Mouse (Mus musculus) forebrain, postnatal 0 days (tissue): ENCODE results near the gene Lag3. TPM values are rescaled to one million over a fixed set of nuclear protein-coding genes. Genes with fewer than 3 reads are reported as not detected.

Source experiments
- ATAC-seq: fragments of 200-750 bp; cut with Nextera tagmentation; 2 replicates; pipeline ENCODE4 v1.8.0; 2017; ENCODE audit warnings: mild to moderate bottlenecking, moderate library complexity
- DNase-seq: peaks from one replicate; pipeline ENCODE4 v3.0.0-alpha.2; 2015
- H3K27ac ChIP-seq: fragments of 300-500 bp; sonication (generic); 2 replicates; pipeline ENCODE4 v1.5.1; 2014; ENCODE audit warnings: low read depth, mild to moderate bottlenecking, antibody characterized with exemption, low read length, moderate library complexity, mixed read lengths
- H3K27me3 ChIP-seq: fragments of 300-500 bp; sonication (generic); 2 replicates; pipeline ENCODE4 v1.6.1; 2014; ENCODE audit warnings: mild to moderate bottlenecking, low read length, mixed read lengths; ENCODE audit not compliant: insufficient read depth
- H3K36me3 ChIP-seq: fragments of 300-500 bp; sonication (generic); 2 replicates; pipeline ENCODE4 v1.6.1; 2014; ENCODE audit warnings: mild to moderate bottlenecking, moderate library complexity; ENCODE audit not compliant: insufficient read depth
- H3K4me1 ChIP-seq: fragments of 300-500 bp; sonication (generic); 2 replicates; pipeline ENCODE4 v1.6.1; 2014; ENCODE audit warnings: antibody characterized with exemption; ENCODE audit not compliant: insufficient read depth
- H3K4me2 ChIP-seq: fragments of 300-500 bp; sonication (generic); 2 replicates; pipeline ENCODE4 v1.6.1; 2014; ENCODE audit warnings: low read depth, mild to moderate bottlenecking, moderate library complexity
- H3K4me3 ChIP-seq: fragments of 300-500 bp; sonication (generic); 2 replicates; pipeline ENCODE4 v1.5.1; 2014; ENCODE audit warnings: low read depth, low read length, mixed read lengths
- H3K9ac ChIP-seq: fragments of 300-500 bp; sonication (generic); 2 replicates; pipeline ENCODE4 v1.6.1; 2014; ENCODE audit warnings: mild to moderate bottlenecking
- H3K9me3 ChIP-seq: fragments of 300-500 bp; sonication (generic); 2 replicates; pipeline ENCODE4 v1.6.1; 2016; ENCODE audit warnings: low read length
- CTCF ChIP-seq: sonication (generic); IDR thresholded peaks from 2 replicates; pipeline ENCODE4 v1.5.1; 2016; ENCODE audit warnings: antibody characterized with exemption, control low read depth, low read depth
- WGBS: fragments of 180-500 bp; shearing (Covaris S2); extraction: QIAGEN DNeasy Blood & Tissue Kit; methylation state at CpG from one replicate; pipeline ENCODE4 v1.1.7; 2014; 5-methylcytosine and 5-hydroxymethylcytosine counted together
- polyA plus RNA-seq: library from polyadenylated mRNA; unstranded; fragments of >200 nt; fragmentation: Nextera tagmentation; extraction: Ambion mirVana; gene quantifications from 2 replicates; pipeline ENCODE4 v1.2.1, GENCODE M21; 2015
- total RNA-seq: library from RNA; depleted of rRNA; stranded (reverse); fragments of >200 nt; gene quantifications from 2 replicates; pipeline ENCODE4 v1.2.3, GENCODE M21; 2014; rRNA removed

Lag3 gene
- total and polyA plus RNA-seq, 2 experiments from 2014 or later = 1.9 to 3.9 TPM

DNA sequence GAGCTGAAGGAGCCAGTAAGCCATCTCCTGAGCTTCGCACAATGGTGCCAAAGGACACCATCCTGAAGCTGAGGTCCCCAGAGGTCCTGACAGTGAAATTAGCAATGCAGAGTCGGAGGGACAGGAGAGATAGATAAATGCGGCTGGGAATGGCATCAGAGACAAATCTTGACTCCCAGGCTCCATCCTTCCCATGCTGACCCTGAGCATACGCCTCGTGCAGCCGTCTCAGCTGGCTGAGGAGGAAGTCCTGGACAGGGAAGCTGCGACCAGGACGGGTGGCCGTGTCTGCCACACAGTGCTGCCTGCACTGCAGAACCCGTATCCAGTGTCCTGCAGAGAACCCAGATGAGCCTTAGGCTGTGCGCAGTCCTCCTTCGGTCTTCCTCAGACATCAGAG, 56.9 kb downstream of the Lag3 start:
- ATAC-seq (no peak), DNase-seq (no peak)
- Histone ChIP-seq H3K9me3 (no peaks in the 10 kb centered on the region), H3K27ac (no peak overlapping the region), H3K9ac (no peak overlapping the region), H3K4me3 (no peak overlapping the region), H3K4me2 (no peak overlapping the region), H3K4me1 (peaks cover 7% of the 10 kb centered on the region; the same call in 1 of the 2 replicates), H3K27me3 (no peaks in the 10 kb centered on the region), H3K36me3 (peaks cover 25% of the 10 kb centered on the region)
- no peak for TF ChIP-seq CTCF
- 76% methylated on average over 12 of the region's 12 CpGs for WGBS

Other genes with a start within 250 kb of the Lag3 start
- gene Lpcat3, start 248.7 kb downstream of the Lag3 start, total RNA-seq = 27.6 and 35.6 TPM in 2 replicates
- gene Lpcat3, start 248.7 kb downstream of the Lag3 start, polyA plus RNA-seq = 34.3 and 41.3 TPM in 2 replicates
- gene Emg1, start 199.5 kb downstream of the Lag3 start, total RNA-seq = 105 TPM in 2 replicates
- gene Emg1, start 199.5 kb downstream of the Lag3 start, polyA plus RNA-seq = 96.2 and 116 TPM in 2 replicates
- gene Phb2, start 199.4 kb downstream of the Lag3 start, total RNA-seq = 200 and 215 TPM in 2 replicates
- gene Phb2, start 199.4 kb downstream of the Lag3 start, polyA plus RNA-seq = 271 TPM in 2 replicates
- gene Ptpn6, start 173.0 kb downstream of the Lag3 start, total RNA-seq = 2.2 and 2.9 TPM in 2 replicates
- 3.6 and 3.8 TPM in 2 replicates for gene Ptpn6, start 173.0 kb downstream of the Lag3 start, polyA plus RNA-seq
- gene Grcc10, start 170.3 kb downstream of the Lag3 start, total RNA-seq = 257 and 314 TPM in 2 replicates
- gene Grcc10, start 170.3 kb downstream of the Lag3 start, polyA plus RNA-seq = 699 and 862 TPM in 2 replicates
- not detected in 2 replicates for gene Gm45234, start 155.7 kb downstream of the Lag3 start, total RNA-seq
- 0.11 TPM in 1 of 2 replicates, not detected in the other for gene Gm45234, start 155.7 kb downstream of the Lag3 start, polyA plus RNA-seq
- 15.0 and 16.7 TPM in 2 replicates for gene Atn1, start 155.2 kb downstream of the Lag3 start, total RNA-seq
- 19.3 and 24.2 TPM in 2 replicates for gene Atn1, start 155.2 kb downstream of the Lag3 start, polyA plus RNA-seq
- gene Eno2, start 142.0 kb downstream of the Lag3 start, total RNA-seq = 130 and 148 TPM in 2 replicates
- gene Eno2, start 142.0 kb downstream of the Lag3 start, polyA plus RNA-seq = 88.5 and 113 TPM in 2 replicates
- 13.7 and 13.8 TPM in 2 replicates for gene Lrrc23, start 132.0 kb downstream of the Lag3 start, total RNA-seq
- 9.6 and 14.7 TPM in 2 replicates for gene Lrrc23, start 132.0 kb downstream of the Lag3 start, polyA plus RNA-seq
- 4.3 and 6.0 TPM in 2 replicates for gene Spsb2, start 103.0 kb downstream of the Lag3 start, total RNA-seq
- gene Spsb2, start 103.0 kb downstream of the Lag3 start, polyA plus RNA-seq = 6.8 and 7.0 TPM in 2 replicates
- gene Tpi1, start 97.4 kb downstream of the Lag3 start, total RNA-seq = 332 and 338 TPM in 2 replicates
- gene Tpi1, start 97.4 kb downstream of the Lag3 start, polyA plus RNA-seq = 354 and 367 TPM in 2 replicates
- 215 and 224 TPM in 2 replicates for gene Usp5, start 82.2 kb downstream of the Lag3 start, total RNA-seq
- 173 and 191 TPM in 2 replicates for gene Usp5, start 82.2 kb downstream of the Lag3 start, polyA plus RNA-seq
- gene Cdca3, start 82.2 kb downstream of the Lag3 start, total RNA-seq = 13.5 and 20.7 TPM in 2 replicates
- 28.5 and 30.5 TPM in 2 replicates for gene Cdca3, start 82.2 kb downstream of the Lag3 start, polyA plus RNA-seq
- 0.90 and 1.8 TPM in 2 replicates for gene Gnb3, start 71.4 kb downstream of the Lag3 start, total RNA-seq
- 0.61 and 1.2 TPM in 2 replicates for gene Gnb3, start 71.4 kb downstream of the Lag3 start, polyA plus RNA-seq
- gene P3h3, start 54.0 kb downstream of the Lag3 start, total RNA-seq = 78.8 and 85.7 TPM in 2 replicates
- 6.2 and 9.1 TPM in 2 replicates for gene P3h3, start 54.0 kb downstream of the Lag3 start, polyA plus RNA-seq
- 154 and 160 TPM in 2 replicates for gene Gpr162, start 47.7 kb downstream of the Lag3 start, total RNA-seq
- gene Gpr162, start 47.7 kb downstream of the Lag3 start, polyA plus RNA-seq = 30.3 and 38.1 TPM in 2 replicates
- 0.57 and 0.69 TPM in 2 replicates for gene Cd4, start 23.5 kb downstream of the Lag3 start, total RNA-seq
- gene Cd4, start 23.5 kb downstream of the Lag3 start, polyA plus RNA-seq = 0.25 and 0.72 TPM in 2 replicates
- gene Ptms, start 8.4 kb upstream of the Lag3 start, total RNA-seq = 722 and 784 TPM in 2 replicates
- 1,090 and 1,099 TPM in 2 replicates for gene Ptms, start 8.4 kb upstream of the Lag3 start, polyA plus RNA-seq
- 432 and 471 TPM in 2 replicates for gene Mlf2, start 19.7 kb upstream of the Lag3 start, total RNA-seq
- gene Mlf2, start 19.7 kb upstream of the Lag3 start, polyA plus RNA-seq = 665 and 718 TPM in 2 replicates
- gene Cops7a, start 53.8 kb upstream of the Lag3 start, total RNA-seq = 82.4 and 117 TPM in 2 replicates
- 87.8 and 93.0 TPM in 2 replicates for gene Cops7a, start 53.8 kb upstream of the Lag3 start, polyA plus RNA-seq
- 12.2 and 18.3 TPM in 2 replicates for gene Pianp, start 85.0 kb upstream of the Lag3 start, total RNA-seq
- gene Pianp, start 85.0 kb upstream of the Lag3 start, polyA plus RNA-seq = 53.8 and 68.9 TPM in 2 replicates
- 24.7 and 34.5 TPM in 2 replicates for gene Zfp384, start 97.4 kb upstream of the Lag3 start, total RNA-seq
- gene Zfp384, start 97.4 kb upstream of the Lag3 start, polyA plus RNA-seq = 7.2 and 8.4 TPM in 2 replicates
- 83.4 and 103 TPM in 2 replicates for gene Ing4, start 128.1 kb upstream of the Lag3 start, total RNA-seq
- gene Ing4, start 128.1 kb upstream of the Lag3 start, polyA plus RNA-seq = 102 and 111 TPM in 2 replicates
- gene Acrbp, start 138.0 kb upstream of the Lag3 start, total RNA-seq = 11.3 and 12.2 TPM in 2 replicates
- 11.4 and 13.8 TPM in 2 replicates for gene Acrbp, start 138.0 kb upstream of the Lag3 start, polyA plus RNA-seq
- gene Lpar5, start 156.2 kb upstream of the Lag3 start, total RNA-seq = 0.38 and 0.71 TPM in 2 replicates
- 0.59 and 0.61 TPM in 2 replicates for gene Lpar5, start 156.2 kb upstream of the Lag3 start, polyA plus RNA-seq
- gene Chd4, start 184.3 kb upstream of the Lag3 start, total RNA-seq = 121 and 141 TPM in 2 replicates
- gene Chd4, start 184.3 kb upstream of the Lag3 start, polyA plus RNA-seq = 53.3 and 72.6 TPM in 2 replicates
- gene Nop2, start 220.2 kb upstream of the Lag3 start, total RNA-seq = 47.2 and 56.0 TPM in 2 replicates
- gene Nop2, start 220.2 kb upstream of the Lag3 start, polyA plus RNA-seq = 39.6 and 43.5 TPM in 2 replicates
- gene Iffo1, start 233.5 kb upstream of the Lag3 start, total RNA-seq = 24.6 and 28.8 TPM in 2 replicates
- 12.8 and 18.3 TPM in 2 replicates for gene Iffo1, start 233.5 kb upstream of the Lag3 start, polyA plus RNA-seq